Mouse (Mus musculus) lung, embryonic 14.5 days (tissue): ENCODE results near the gene Swi5. TPM values are rescaled to one million over a fixed set of nuclear protein-coding genes. Genes with fewer than 3 reads are reported as not detected.

ENCODE experiments used
- ATAC-seq: fragments of 200-750 bp; cut with Nextera tagmentation; 2 replicates; pipeline ENCODE4 v1.8.0; 2017; ENCODE audit warnings: mild to moderate bottlenecking, moderate TSS enrichment, moderate library complexity; ENCODE audit not compliant: insufficient read depth
- DNase-seq: peaks from one replicate; pipeline ENCODE4 v3.0.0-alpha.2; 2015
- H3K27ac ChIP-seq: fragments of 300-500 bp; sonication (generic); 2 replicates; pipeline ENCODE4 v1.5.1; 2014; ENCODE audit warnings: low read depth, mild to moderate bottlenecking, moderate library complexity
- H3K27me3 ChIP-seq: fragments of 300-500 bp; sonication (generic); 2 replicates; pipeline ENCODE4 v1.6.1; 2014; ENCODE audit warnings: low read length, control low read depth; ENCODE audit not compliant: insufficient read depth
- H3K36me3 ChIP-seq: fragments of 300-500 bp; sonication (generic); 2 replicates; pipeline ENCODE4 v1.6.1; 2014; ENCODE audit warnings: control low read depth; ENCODE audit not compliant: insufficient read depth
- H3K4me1 ChIP-seq: fragments of 300-500 bp; sonication (generic); 2 replicates; pipeline ENCODE4 v1.6.1; 2014; ENCODE audit warnings: antibody characterized with exemption, control low read depth; ENCODE audit not compliant: insufficient read depth
- H3K4me2 ChIP-seq: fragments of 300-500 bp; sonication (generic); 2 replicates; pipeline ENCODE4 v1.6.1; 2014; ENCODE audit warnings: mild to moderate bottlenecking
- H3K4me3 ChIP-seq: fragments of 300-500 bp; sonication (generic); 2 replicates; pipeline ENCODE4 v1.5.1; 2014; ENCODE audit warnings: low read depth, low read length
- H3K9ac ChIP-seq: fragments of 300-500 bp; sonication (generic); 2 replicates; pipeline ENCODE4 v1.6.1; 2014
- H3K9me3 ChIP-seq: fragments of 300-500 bp; sonication (generic); 2 replicates; pipeline ENCODE4 v1.6.1; 2016; ENCODE audit warnings: low read depth, low read length, control low read depth
- CTCF ChIP-seq: IDR thresholded peaks from 2 replicates; pipeline ENCODE4 v1.5.1; 2016; ENCODE audit warnings: antibody characterized with exemption, low read depth
- WGBS: fragments of 180-500 bp; shearing (Covaris S2); extraction: QIAGEN DNeasy Blood & Tissue Kit; methylation state at CpG from one replicate; pipeline ENCODE4 v1.1.7; 2014; 5-methylcytosine and 5-hydroxymethylcytosine counted together
- microRNA-seq: library from miRNA; unstranded; fragments of <30 nt; microRNA quantifications from one replicate; pipeline ENCODE4, GENCODE M21; 2016; ENCODE audit warnings: borderline number of aligned reads
- polyA plus RNA-seq: library from polyadenylated mRNA; unstranded; fragments of >200 nt; fragmentation: Nextera tagmentation; extraction: Ambion mirVana; gene quantifications from 2 replicates; pipeline ENCODE4 v1.2.1, GENCODE M21; 2014

Gene Swi5
- polyA plus RNA-seq, 1 experiment from 2014 or later, result 205 TPM

DNA sequence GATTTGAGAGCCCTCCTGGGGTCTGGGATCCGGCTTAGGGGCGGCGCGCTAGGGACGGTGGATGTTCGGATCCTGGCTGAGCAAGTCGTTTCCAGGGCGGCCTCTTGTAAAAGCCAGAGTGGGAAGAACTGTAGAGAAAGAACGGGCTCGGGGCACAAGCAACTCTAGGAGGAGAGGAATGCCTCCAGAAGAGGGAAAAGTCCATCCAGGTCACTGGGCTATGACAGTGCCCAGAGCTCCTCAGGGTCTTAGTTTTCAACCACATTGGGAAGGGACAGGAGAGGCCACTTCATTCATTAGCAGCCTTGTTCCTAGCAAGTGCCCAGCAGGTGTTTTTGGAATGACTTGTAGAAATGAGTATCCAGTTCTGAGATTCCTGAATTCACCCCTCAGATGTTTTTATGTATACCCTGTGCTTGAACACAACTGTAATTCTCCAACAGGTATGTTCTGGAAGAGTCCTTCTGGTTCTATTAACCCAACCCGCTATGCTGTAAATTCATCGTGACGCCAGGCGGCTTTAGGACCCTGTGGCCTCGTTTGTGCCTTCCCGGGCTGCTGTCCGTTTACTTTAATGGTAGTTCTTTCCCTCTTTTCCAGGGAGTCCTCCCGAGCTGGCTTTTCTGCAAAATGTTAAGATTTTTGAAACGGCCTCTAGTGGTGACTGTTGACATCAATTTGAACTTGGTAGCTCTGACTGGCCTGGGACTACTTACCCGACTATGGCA is 51.0 kb downstream of the Swi5 start:
- peak; percentile 91 for DNase-seq

GRCm38 (mm10) chr2:32235886-32236759 is 51.8 kb downstream of the Swi5 start, which contains the start of gene Pomt1:
Gene Pomt1 (plus strand): TSS chr2:32236590.
- Histone ChIP-seq H3K9ac (peak within 1 kb of the TSS; percentile 62), H3K27ac (peak within 1 kb of the TSS; percentile 90), H3K4me1 (peaks cover 10% of the 10 kb centered on the region; the same call in 1 of the 2 replicates), H3K4me2 (peak within 1 kb of the TSS; percentile 93), H3K27me3 (no peaks in the 10 kb centered on the region), H3K9me3 (no peaks in the 10 kb centered on the region), H3K4me3 (peak within 1 kb of the TSS; percentile 71), H3K36me3 (peaks cover 44% of the 10 kb centered on the region)
- peak; percentile 93 for ATAC-seq
- no peak for TF ChIP-seq CTCF
- peak; percentile 99 for DNase-seq
- WGBS, result under 1% methylated on average over 54 of the region's 54 CpGs

More for the DNA sequence above, 51.0 kb downstream of the Swi5 start:
- H3K9me3 ChIP-seq, result no peaks in the 10 kb centered on the region
- H3K27ac ChIP-seq, result peak overlapping the region; percentile 90
- peaks cover 10% of the 10 kb centered on the region; the same call in 1 of the 2 replicates for H3K4me1 ChIP-seq
- ATAC-seq, result peak; percentile 53
- H3K9ac ChIP-seq, result peak overlapping the region; percentile 62
- no peaks in the 10 kb centered on the region for H3K27me3 ChIP-seq
- peak; percentile 63 for TF ChIP-seq CTCF
- peak overlapping the region; percentile 71 for H3K4me3 ChIP-seq
- H3K36me3 ChIP-seq, result peaks cover 40% of the 10 kb centered on the region
- peak overlapping the region; percentile 93 for H3K4me2 ChIP-seq
- WGBS, result under 1% methylated on average over 20 of the region's 20 CpGs

- Histone ChIP-seq H3K4me2 (peak overlapping the region; percentile 93), H3K9ac (peak overlapping the region; percentile 62), H3K9me3 (no peaks in the 10 kb centered on the region), H3K27me3 (no peaks in the 10 kb centered on the region), H3K27ac (peak overlapping the region; percentile 90), H3K36me3 (peaks cover 51% of the 10 kb centered on the region), H3K4me1 (peaks cover 10% of the 10 kb centered on the region; the same call in 1 of the 2 replicates), H3K4me3 (peak overlapping the region; percentile 71)
- no peak for TF ChIP-seq CTCF
- 21% methylated on average over 7 of the region's 7 CpGs for WGBS
- no peak for ATAC-seq
- no peak for DNase-seq
Observed at GRCm38 (mm10) chr2:32235433-32235832, 52.4 kb downstream of the Swi5 start.

Small RNAs within 50 kb of the gene (microRNA-seq; reads per million reads assigned to microRNA genes)
- gene Gm23363 (not detected), gene Mir199b (675 reads per million, percentile 69 among the genes with 10 or more reads in this experiment)

Other genes starting within 250 kb of the Swi5 start
- 4.5 and 4.9 TPM in 2 replicates for gene Fam78a, start 203.2 kb downstream of the Swi5 start, polyA plus RNA-seq
- gene Plpp7, start 192.5 kb downstream of the Swi5 start, polyA plus RNA-seq, result 2.5 and 3.9 TPM in 2 replicates
- 69.0 and 76.8 TPM in 2 replicates for gene Prrc2b, start 137.0 kb downstream of the Swi5 start, polyA plus RNA-seq
- 19.4 and 21.6 TPM in 2 replicates for gene Pomt1, start 51.5 kb downstream of the Swi5 start, polyA plus RNA-seq
- 58.6 and 63.6 TPM in 2 replicates for gene Uck1, start 27.9 kb downstream of the Swi5 start, polyA plus RNA-seq
- 24.0 and 25.2 TPM in 2 replicates for gene Golga2, start 691 bp downstream of the Swi5 start, polyA plus RNA-seq
- gene Ciz1, start 64.3 kb upstream of the Swi5 start, polyA plus RNA-seq, result 46.1 and 51.9 TPM in 2 replicates
- 14.9 and 17.5 TPM in 2 replicates for gene Dnm1, start 65.3 kb upstream of the Swi5 start, polyA plus RNA-seq
- gene 1110008P14Rik, start 93.9 kb upstream of the Swi5 start, polyA plus RNA-seq, result 32.4 and 33.3 TPM in 2 replicates
- gene Lcn2, start 100.2 kb upstream of the Swi5 start, polyA plus RNA-seq, result 1.6 TPM in 1 of 2 replicates, not detected in the other
- gene Ptges2, start 107.8 kb upstream of the Swi5 start, polyA plus RNA-seq, result 28.0 and 28.2 TPM in 2 replicates
- gene Naif1, start 162.4 kb upstream of the Swi5 start, polyA plus RNA-seq, result 5.7 and 6.5 TPM in 2 replicates
- 16.3 and 19.5 TPM in 2 replicates for gene Slc25a25, start 163.4 kb upstream of the Swi5 start, polyA plus RNA-seq
- gene Fam102a, start 247.3 kb upstream of the Swi5 start, polyA plus RNA-seq, result 18.4 and 19.9 TPM in 2 replicates